Mouse (Mus musculus) neural tube, embryonic 11.5 days (tissue): ENCODE results near the gene Xlr5a. TPM values are rescaled to one million over a fixed set of nuclear protein-coding genes. Genes with fewer than 3 reads are reported as not detected.
"Not testable (repeated sequence)": the region's sequence is repeated elsewhere in the genome, so short reads cannot be mapped to it uniquely, and the experiment has no call there.

ENCODE experiments used
- ATAC-seq: fragments of 200-750 bp; cut with Nextera tagmentation; 2 replicates; pipeline ENCODE4 v1.8.0; 2017; ENCODE audit warnings: moderate number of reproducible peaks, mild to moderate bottlenecking, moderate TSS enrichment, moderate library complexity; ENCODE audit not compliant: insufficient read depth, low FRiP score, low TSS enrichment
- DNase-seq: peaks from one replicate; pipeline ENCODE4 v3.0.0-alpha.2; 2015; ENCODE audit warnings: low spot score
- H3K27ac ChIP-seq: fragments of 300-500 bp; sonication (generic); 2 replicates; pipeline ENCODE4 v1.5.1; 2014; ENCODE audit warnings: low read depth, mild to moderate bottlenecking, low read length
- H3K27me3 ChIP-seq: fragments of 300-500 bp; sonication (generic); 2 replicates; pipeline ENCODE4 v1.6.1; 2014; ENCODE audit warnings: mild to moderate bottlenecking, low read length, mixed read lengths; ENCODE audit not compliant: control insufficient read depth, insufficient read depth
- H3K36me3 ChIP-seq: fragments of 300-500 bp; sonication (generic); 2 replicates; pipeline ENCODE4 v1.6.1; 2014; ENCODE audit warnings: mild to moderate bottlenecking, low read length, moderate library complexity, mixed read lengths; ENCODE audit not compliant: control insufficient read depth, insufficient read depth
- H3K4me1 ChIP-seq: fragments of 300-500 bp; sonication (generic); 2 replicates; pipeline ENCODE4 v1.6.1; 2014; ENCODE audit warnings: low read length, mixed read lengths; ENCODE audit not compliant: control insufficient read depth, insufficient read depth
- H3K4me2 ChIP-seq: fragments of 300-500 bp; sonication (generic); 2 replicates; pipeline ENCODE4 v1.6.1; 2014; ENCODE audit warnings: low read depth, mild to moderate bottlenecking, moderate library complexity
- H3K4me3 ChIP-seq: fragments of 300-500 bp; sonication (generic); 2 replicates; pipeline ENCODE4 v1.5.1; 2014; ENCODE audit warnings: low read depth, low read length
- H3K9ac ChIP-seq: fragments of 300-500 bp; sonication (generic); 2 replicates; pipeline ENCODE4 v1.6.1; 2014; ENCODE audit warnings: mild to moderate bottlenecking, low read length
- H3K9me3 ChIP-seq: fragments of 300-500 bp; sonication (generic); 2 replicates; pipeline ENCODE4 v1.6.1; 2016; ENCODE audit warnings: low read length; ENCODE audit not compliant: control insufficient read depth
- WGBS: fragments of 180-500 bp; shearing (Covaris S2); extraction: QIAGEN DNeasy Blood & Tissue Kit; methylation state at CpG from one replicate; pipeline ENCODE4 v1.1.7; 2014; 5-methylcytosine and 5-hydroxymethylcytosine counted together
- polyA plus RNA-seq: library from polyadenylated mRNA; unstranded; fragments of >200 nt; fragmentation: Nextera tagmentation; extraction: Ambion mirVana; gene quantifications from 2 replicates; pipeline ENCODE4 v1.2.1, GENCODE M21; 2014

The Xlr5a gene
- not detected in 2 replicates for polyA plus RNA-seq

- not testable (repeated sequence) for H3K9ac ChIP-seq, ATAC-seq, DNase-seq, H3K4me2 ChIP-seq, H3K4me3 ChIP-seq, H3K9me3 ChIP-seq, H3K27me3 ChIP-seq, H3K4me1 ChIP-seq, H3K27ac ChIP-seq, H3K36me3 ChIP-seq
- WGBS: 93% methylated on average over 9 of the region's 17 CpGs
Measured at GRCm38 (mm10) chrX:73292876-73293275, at the start of gene Xlr5a, which contains the start of gene Xlr5c. Gene Xlr5a (minus strand): TSS chrX:73292976. Gene Xlr5c (minus strand): TSS chrX:73292976.

- H3K9ac ChIP-seq: peak within 1 kb of the TSS; percentile 77
- H3K4me1 ChIP-seq: no peaks in the 10 kb centered on the region
- 0 out of 2 replicates have a peak within 1 kb of the TSS, but pooled peaks have one; percentile 63 for H3K27ac ChIP-seq
- ATAC-seq: peak; percentile 87
- peak; percentile 81 for DNase-seq
- no peaks in the 10 kb centered on the region for H3K27me3 ChIP-seq
- peak within 1 kb of the TSS; percentile 53 for H3K4me3 ChIP-seq
- no peaks in the 10 kb centered on the region for H3K36me3 ChIP-seq
- no peaks in the 10 kb centered on the region for H3K9me3 ChIP-seq
- H3K4me2 ChIP-seq: peak within 1 kb of the TSS; percentile 53
- WGBS: 15% methylated on average over 37 of the region's 37 CpGs
Measured at GRCm38 (mm10) chrX:73342483-73342895, 49.7 kb upstream of the Xlr5a start, which contains the start of gene Zfp275. Gene Zfp275 (plus strand): TSS chrX:73342621.

- Histone ChIP-seq H3K4me2 (peak overlapping the region; percentile 53), H3K4me3 (peak overlapping the region; percentile 53), H3K9me3 (no peaks in the 10 kb centered on the region), H3K4me1 (no peaks in the 10 kb centered on the region), H3K27ac (no peak overlapping the region), H3K27me3 (no peaks in the 10 kb centered on the region), H3K36me3 (no peaks in the 10 kb centered on the region), H3K9ac (no peak overlapping the region; the same call in 1 of the 2 replicates)
- no peak for DNase-seq
- WGBS: 27% methylated on average over 3 of the region's 3 CpGs
- ATAC-seq: 0 out of 2 replicates have a peak, but pooled peaks have one; percentile 48
Measured at GRCm38 (mm10) chrX:73342068-73342467, 49.3 kb upstream of the Xlr5a start.

- Histone ChIP-seq H3K27ac (no peak overlapping the region), H3K4me1 (no peaks in the 10 kb centered on the region), H3K4me2 (no peak overlapping the region), H3K36me3 (no peaks in the 10 kb centered on the region), H3K27me3 (no peaks in the 10 kb centered on the region), H3K4me3 (no peak overlapping the region), H3K9me3 (no peaks in the 10 kb centered on the region), H3K9ac (no peak overlapping the region)
- ATAC-seq (no peak), DNase-seq (no peak)
- 70% methylated on average over 1 of the region's 1 CpGs for WGBS
Measured at GRCm38 (mm10) chrX:73341473-73341872, 48.7 kb upstream of the Xlr5a start.

- Histone ChIP-seq H3K4me3 (no peak within 1 kb of the TSS), H3K27ac (no peak within 1 kb of the TSS), H3K9me3 (no peaks in the 10 kb centered on the region), H3K4me1 (no peaks in the 10 kb centered on the region), H3K4me2 (no peak within 1 kb of the TSS), H3K27me3 (no peaks in the 10 kb centered on the region), H3K36me3 (no peaks in the 10 kb centered on the region), H3K9ac (no peak within 1 kb of the TSS)
- WGBS: 80% methylated on average over 4 of the region's 4 CpGs
- no peak for ATAC-seq
- no peak for DNase-seq
Measured at GRCm38 (mm10) chrX:73336740-73337139, 44.0 kb upstream of the Xlr5a start, which contains the start of gene Gm45015. Gene Gm45015 (minus strand): TSS chrX:73336840.

- Histone ChIP-seq H3K4me3 (no peak overlapping the region), H3K36me3 (no peaks in the 10 kb centered on the region), H3K4me2 (no peak overlapping the region), H3K27ac (no peak overlapping the region), H3K9me3 (no peaks in the 10 kb centered on the region), H3K4me1 (no peaks in the 10 kb centered on the region), H3K9ac (no peak overlapping the region), H3K27me3 (no peaks in the 10 kb centered on the region)
- ATAC-seq: no peak
- DNase-seq: no peak
Measured at GRCm38 (mm10) chrX:73333548-73333947, 40.8 kb upstream of the Xlr5a start.

GRCm38 (mm10) chrX:73327215-73327614 lies 34.4 kb upstream of the Xlr5a start:
- Histone ChIP-seq H3K4me1 (no peaks in the 10 kb centered on the region), H3K4me2 (no peak overlapping the region), H3K9ac (no peak overlapping the region), H3K9me3 (no peaks in the 10 kb centered on the region), H3K4me3 (no peak overlapping the region), H3K27ac (no peak overlapping the region), H3K27me3 (no peaks in the 10 kb centered on the region), H3K36me3 (no peaks in the 10 kb centered on the region)
- ATAC-seq: no peak
- DNase-seq: no peak
- 71% methylated on average over 2 of the region's 2 CpGs for WGBS

GRCm38 (mm10) chrX:73321029-73321428 lies 28.3 kb upstream of the Xlr5a start:
- no peak for ATAC-seq
- Histone ChIP-seq H3K4me3 (no peak overlapping the region), H3K27ac (no peak overlapping the region), H3K9me3 (no peaks in the 10 kb centered on the region), H3K36me3 (no peaks in the 10 kb centered on the region), H3K4me2 (no peak overlapping the region), H3K9ac (no peak overlapping the region), H3K27me3 (no peaks in the 10 kb centered on the region), H3K4me1 (no peaks in the 10 kb centered on the region)
- WGBS: 87% methylated on average over 3 of the region's 3 CpGs
- no peak for DNase-seq

- Histone ChIP-seq H3K9ac (no peak overlapping the region), H3K4me3 (no peak overlapping the region), H3K27ac (no peak overlapping the region), H3K4me1 (no peaks in the 10 kb centered on the region), H3K9me3 (no peaks in the 10 kb centered on the region), H3K4me2 (no peak overlapping the region), H3K27me3 (no peaks in the 10 kb centered on the region), H3K36me3 (no peaks in the 10 kb centered on the region)
- ATAC-seq (no peak), DNase-seq (no peak)
- 63% methylated on average over 3 of the region's 3 CpGs for WGBS
Measured at GRCm38 (mm10) chrX:73312522-73312921, 19.7 kb upstream of the Xlr5a start.
